Mouse (Mus musculus): Measurements from ENCODE around the gene Nf1.

DNA sequence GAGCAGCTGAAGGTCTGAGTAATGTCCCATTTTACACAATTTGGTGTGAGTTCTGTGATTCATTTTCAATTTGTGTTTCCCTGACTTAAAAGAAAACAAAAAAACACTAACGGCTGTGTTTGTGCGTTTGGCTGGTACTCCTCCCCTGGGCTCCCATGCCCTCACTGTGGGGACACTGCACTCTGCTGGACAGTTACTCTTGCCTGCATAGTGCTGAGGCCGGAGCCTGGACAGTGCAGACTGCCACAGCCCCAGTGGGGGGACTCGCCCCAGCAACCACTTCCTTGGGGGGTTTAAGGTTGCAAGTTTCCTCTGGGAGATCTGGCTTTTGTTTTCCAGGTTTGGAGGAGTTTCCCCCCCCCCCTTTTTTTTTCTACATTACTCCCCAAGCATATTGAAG is 241.2 kb downstream of the Nf1 start:
- no peak for TF ChIP-seq POLR2A (IDR thresholded peaks at IDR 0.05; ENCODE audit: insufficient read depth, low read depth, low read length)
- peak; percentile 32 for TF ChIP-seq CTCF (IDR thresholded peaks at IDR 0.05)
- no peak for TF ChIP-seq EP300 (IDR thresholded peaks at IDR 0.05; ENCODE audit: insufficient read depth, low read depth, low read length)

Data from heart, adult 2 months (tissue).